Mouse (Mus musculus): ENCODE measurements around the gene Trim27.

Gene Trim27

GRCm38 (mm10) chr13:21179367-21179723 is at the start of gene Trim27:
TSS of gene Trim27 (plus strand) at chr13:21179445.
- in situ Hi-C loops (cut with MboI) = no loop called here

GRCm38 (mm10) chr13:21142421-21142820 is 36.8 kb upstream of the Trim27 start:
- in situ Hi-C loops (cut with MboI) = no loop called here

GRCm38 (mm10) chr13:21145767-21146166 is 33.5 kb upstream of the Trim27 start, which contains the start of gene Olfr1368:
TSS of gene Olfr1368 (minus strand) at chr13:21145867.
- in situ Hi-C loops (cut with MboI) = no loop called here

GRCm38 (mm10) chr13:21155888-21156287 is 23.4 kb upstream of the Trim27 start:
- in situ Hi-C loops (cut with MboI) = loop anchor here (25.0 kb wide), 1 partner anchor 844 kb away; no protein-coding TSS in a partner anchor

- in situ Hi-C loops (cut with MboI) = loop anchor here (25.0 kb wide), 1 partner anchor 846 kb away; no protein-coding TSS in a partner anchor
Observed at GRCm38 (mm10) chr13:21158071-21158470, 21.2 kb upstream of the Trim27 start.

GRCm38 (mm10) chr13:21158785-21159474 is 20.3 kb upstream of the Trim27 start:
- in situ Hi-C loops (cut with MboI) = loop anchor here (25.0 kb wide), 1 partner anchor 847 kb away; no protein-coding TSS in a partner anchor

- in situ Hi-C loops (cut with MboI) = loop anchor here (25.0 kb wide), 1 partner anchor 847 kb away; no protein-coding TSS in a partner anchor
Observed at GRCm38 (mm10) chr13:21159475-21159819, 19.8 kb upstream of the Trim27 start.

GRCm38 (mm10) chr13:21160041-21160511 is 19.2 kb upstream of the Trim27 start:
- in situ Hi-C loops (cut with MboI) = loop anchor here (5.0 to 25.0 kb wide), 4 partner anchors 42 to 848 kb away; partner anchors contain the start of genes Zfp184 and Zkscan3

- in situ Hi-C loops (cut with MboI) = loop anchor here (5.0 to 25.0 kb wide), 4 partner anchors 41 to 849 kb away; partner anchors contain the start of genes Zfp184 and Zkscan3
Observed at GRCm38 (mm10) chr13:21160657-21161590, 18.3 kb upstream of the Trim27 start.

- in situ Hi-C loops (cut with MboI) = loop anchor here (5.0 to 25.0 kb wide), 4 partner anchors 41 to 849 kb away; partner anchors contain the start of genes Zfp184 and Zkscan3
Observed at GRCm38 (mm10) chr13:21161591-21161990, 17.7 kb upstream of the Trim27 start.

GRCm38 (mm10) chr13:21162591-21162990 is 16.7 kb upstream of the Trim27 start:
- in situ Hi-C loops (cut with MboI) = loop anchor here (5.0 to 25.0 kb wide), 4 partner anchors 40 to 850 kb away; partner anchors contain the start of genes Zfp184 and Zkscan3

GRCm38 (mm10) chr13:21166936-21167909 is 12.0 kb upstream of the Trim27 start:
- in situ Hi-C loops (cut with MboI) = loop anchor here (5.0 to 25.0 kb wide), 5 partner anchors 238 to 855 kb away; partner anchors contain the start of genes Zfp184 and Zkscan3

- in situ Hi-C loops (cut with MboI) = loop anchor here (5.0 to 25.0 kb wide), 5 partner anchors 237 to 856 kb away; partner anchors contain the start of genes Zfp184 and Zkscan3
Observed at GRCm38 (mm10) chr13:21167910-21168300, 11.3 kb upstream of the Trim27 start.

- in situ Hi-C loops (cut with MboI) = loop anchor here (5.0 to 25.0 kb wide), 5 partner anchors 236 to 856 kb away; partner anchors contain the start of genes Zfp184 and Zkscan3
Observed at GRCm38 (mm10) chr13:21168371-21169011, 10.8 kb upstream of the Trim27 start.

- in situ Hi-C loops (cut with MboI) = loop anchor here (5.0 to 25.0 kb wide), 5 partner anchors 236 to 857 kb away; partner anchors contain the start of genes Zfp184 and Zkscan3
Observed at GRCm38 (mm10) chr13:21169121-21169656, 10.1 kb upstream of the Trim27 start.

GRCm38 (mm10) chr13:21169657-21170430 is 9.4 kb upstream of the Trim27 start:
- in situ Hi-C loops (cut with MboI) = loop anchor here (5.0 to 25.0 kb wide), 5 partner anchors 235 to 858 kb away; partner anchors contain the start of genes Zfp184 and Zkscan3

- in situ Hi-C loops (cut with MboI) = loop anchor here (25.0 kb wide), 1 partner anchor 858 kb away; no protein-coding TSS in a partner anchor
Observed at GRCm38 (mm10) chr13:21170431-21171155, 8.7 kb upstream of the Trim27 start.

- in situ Hi-C loops (cut with MboI) = loop anchor here (25.0 kb wide), 1 partner anchor 859 kb away; no protein-coding TSS in a partner anchor
Observed at GRCm38 (mm10) chr13:21171156-21171530, 8.1 kb upstream of the Trim27 start.

Data from mature B cell (primary cell).